Mouse (Mus musculus): ENCODE results near the gene Slc25a29.

- no peak for TF ChIP-seq EP300 (IDR thresholded peaks at IDR 0.05; ENCODE audit: low read depth)
- TF ChIP-seq CTCF (IDR thresholded peaks at IDR 0.05; ENCODE audit: low read depth): no peak
These were observed 15.2 kb downstream of the Slc25a29 start for GRCm38 (mm10) chr12:108820461-108820860.
